Mouse (Mus musculus) midbrain, embryonic 12.5 days (tissue): Measurements from ENCODE around the gene Dip2a. TPM values are rescaled to one million over a fixed set of nuclear protein-coding genes. Genes with fewer than 3 reads are reported as not detected.

Experiments
- ATAC-seq: fragments of 200-750 bp; cut with Nextera tagmentation; 2 replicates; pipeline ENCODE4 v1.8.0; 2017; ENCODE audit warnings: low read depth, moderate TSS enrichment, moderate library complexity; ENCODE audit not compliant: low FRiP score
- H3K27ac ChIP-seq: fragments of 300-500 bp; sonication (generic); replicated peaks from 2 replicates; pipeline ENCODE4 v1.5.1; 2016; ENCODE audit warnings: mild to moderate bottlenecking
- H3K27me3 ChIP-seq: fragments of 300-500 bp; sonication (generic); 2 replicates; pipeline ENCODE4 v1.6.1; 2016; ENCODE audit warnings: mild to moderate bottlenecking
- H3K36me3 ChIP-seq: fragments of 300-500 bp; sonication (generic); 2 replicates; pipeline ENCODE4 v1.6.1; 2016
- H3K4me1 ChIP-seq: fragments of 300-500 bp; sonication (generic); 2 replicates; pipeline ENCODE4 v1.6.1; 2016
- H3K4me2 ChIP-seq: fragments of 300-500 bp; sonication (generic); replicated peaks from 2 replicates; pipeline ENCODE4 v1.6.1; 2016; ENCODE audit warnings: mild to moderate bottlenecking, moderate library complexity
- H3K4me3 ChIP-seq: fragments of 300-500 bp; sonication (generic); 2 replicates; pipeline ENCODE4 v1.5.1; 2016; ENCODE audit warnings: mild to moderate bottlenecking
- H3K9ac ChIP-seq: fragments of 300-500 bp; sonication (generic); replicated peaks from 2 replicates; pipeline ENCODE4 v1.6.1; 2016; ENCODE audit warnings: mild to moderate bottlenecking, moderate library complexity
- H3K9me3 ChIP-seq: fragments of 300-500 bp; sonication (generic); 2 replicates; pipeline ENCODE4 v1.6.1; 2016; ENCODE audit warnings: mild to moderate bottlenecking
- WGBS: fragments of 180-500 bp; shearing (Covaris S2); methylation state at CpG from one replicate; pipeline ENCODE4 v1.1.7; 2016; 5-methylcytosine and 5-hydroxymethylcytosine counted together
- polyA plus RNA-seq: library from polyadenylated mRNA; unstranded; fragments of >200 nt; fragmentation: Nextera tagmentation; extraction: Ambion mirVana; gene quantifications from 2 replicates; pipeline ENCODE4 v1.2.1, GENCODE M21; 2016

Gene Dip2a
- polyA plus RNA-seq, 1 experiment from 2014 or later = 15.6 TPM

GRCm38 (mm10) chr10:76257719-76258390 is 87.2 kb downstream of the Dip2a start:
- WGBS = 87% methylated on average over 12 of the region's 12 CpGs
- Histone ChIP-seq H3K27ac (no peak overlapping the region), H3K27me3 (no peaks in the 10 kb centered on the region), H3K36me3 (no peaks in the 10 kb centered on the region), H3K9me3 (no peaks in the 10 kb centered on the region), H3K9ac (no peak overlapping the region), H3K4me1 (peaks cover 5% of the 10 kb centered on the region; the same call in 1 of the 2 replicates), H3K4me2 (no peak overlapping the region), H3K4me3 (no peak overlapping the region)
- no peak for ATAC-seq

- 94% methylated on average over 7 of the region's 7 CpGs for WGBS
- no peak overlapping the region for H3K4me3 ChIP-seq
These were observed 87.9 kb downstream of the Dip2a start for GRCm38 (mm10) chr10:76257231-76257630.

GRCm38 (mm10) chr10:76255617-76256016 is 89.5 kb downstream of the Dip2a start:
- H3K27ac ChIP-seq = no peak overlapping the region
- no peaks in the 10 kb centered on the region for H3K9me3 ChIP-seq
- H3K27me3 ChIP-seq = no peaks in the 10 kb centered on the region
- 73% methylated on average over 6 of the region's 6 CpGs for WGBS
- no peaks in the 10 kb centered on the region for H3K36me3 ChIP-seq
- ATAC-seq = no peak
- H3K4me3 ChIP-seq = no peak overlapping the region
- H3K4me2 ChIP-seq = no peak overlapping the region
- no peak overlapping the region for H3K9ac ChIP-seq
- H3K4me1 ChIP-seq = peaks cover 5% of the 10 kb centered on the region; the same call in 1 of the 2 replicates

More at GRCm38 (mm10) chr10:76257231-76257630, 87.9 kb downstream of the Dip2a start:
- H3K27me3 ChIP-seq = no peaks in the 10 kb centered on the region
- no peaks in the 10 kb centered on the region for H3K9me3 ChIP-seq
- no peak overlapping the region for H3K27ac ChIP-seq
- ATAC-seq = no peak
- H3K9ac ChIP-seq = no peak overlapping the region
- peaks cover 5% of the 10 kb centered on the region; the same call in 1 of the 2 replicates for H3K4me1 ChIP-seq
- H3K4me2 ChIP-seq = no peak overlapping the region
- no peaks in the 10 kb centered on the region for H3K36me3 ChIP-seq

DNA sequence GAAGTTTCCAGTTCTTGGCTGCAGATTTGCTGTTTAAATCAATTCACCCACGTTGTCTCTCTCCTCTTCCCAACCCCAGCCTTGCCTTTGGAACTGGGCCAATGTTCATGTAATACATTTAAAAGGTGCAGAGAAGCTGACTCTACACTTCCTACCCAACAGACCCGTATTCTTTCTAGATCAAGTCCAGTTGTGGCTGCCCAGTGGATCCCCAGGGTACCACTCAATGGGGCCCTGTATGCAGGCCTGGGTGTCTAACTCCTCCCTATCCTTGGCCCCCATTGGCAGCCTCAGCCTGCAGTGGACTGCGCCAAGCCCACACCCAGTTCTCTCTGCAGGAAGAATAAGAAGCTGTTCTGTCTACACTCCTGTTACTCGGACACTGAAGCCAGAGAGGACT is 91.6 kb downstream of the Dip2a start, which contains the start of gene S100b:
Gene S100b (plus strand): TSS at position 318 of the 400 bp plus-strand sequence.
- H3K9ac ChIP-seq = no peak within 1 kb of the TSS
- WGBS = 75% methylated on average over 4 of the region's 4 CpGs
- no peak for ATAC-seq

DNA sequence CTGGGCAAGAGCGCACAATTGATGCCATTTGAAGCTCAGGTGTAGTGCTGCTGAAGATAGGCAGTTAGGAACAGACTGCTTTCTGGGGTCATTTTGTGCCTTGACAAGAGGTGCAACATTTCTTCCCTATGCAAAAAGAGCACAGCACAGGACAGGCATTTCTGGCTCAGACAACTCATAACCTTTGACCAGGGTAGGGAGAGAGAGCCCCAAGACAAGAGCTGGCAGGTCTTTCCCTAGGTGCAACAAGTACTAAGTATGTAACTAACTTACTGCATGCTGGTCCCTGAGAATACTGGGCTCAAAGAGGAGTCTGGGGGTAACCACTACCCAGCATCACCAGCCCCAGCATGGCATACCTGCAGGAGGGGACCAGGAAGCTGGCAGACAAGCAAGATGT is 92.0 kb downstream of the Dip2a start:
- H3K9ac ChIP-seq = no peak overlapping the region
- ATAC-seq = no peak

More for the DNA sequence above, 91.6 kb downstream of the Dip2a start, which contains the start of gene S100b:
- H3K36me3 ChIP-seq = no peaks in the 10 kb centered on the region
- H3K4me3 ChIP-seq = no peak within 1 kb of the TSS
- no peaks in the 10 kb centered on the region for H3K27me3 ChIP-seq
- H3K27ac ChIP-seq = no peak within 1 kb of the TSS
- H3K9me3 ChIP-seq = no peaks in the 10 kb centered on the region
- H3K4me1 ChIP-seq = no peaks in the 10 kb centered on the region
- H3K4me2 ChIP-seq = no peak within 1 kb of the TSS

DNA sequence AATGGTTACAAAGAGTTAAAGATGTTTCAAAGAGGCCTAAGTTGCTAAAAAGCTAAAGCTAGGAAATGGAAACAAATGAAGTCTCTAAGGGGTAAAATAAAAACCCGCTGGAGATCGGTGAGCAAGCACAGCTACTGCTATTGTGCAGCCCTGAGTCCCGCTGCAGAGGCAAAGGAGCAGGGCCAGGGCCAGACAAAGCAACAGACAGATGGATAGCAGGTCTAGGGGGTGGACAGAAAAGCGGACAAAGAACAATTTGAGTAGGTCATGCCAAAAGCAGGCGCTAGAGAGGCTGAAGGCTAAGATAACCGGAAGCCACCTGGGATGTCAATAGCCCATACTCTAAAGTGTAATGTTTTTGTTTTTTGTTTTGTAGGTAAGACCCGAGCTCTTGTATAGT is 94.2 kb downstream of the Dip2a start:
- H3K27ac ChIP-seq = no peak overlapping the region; the same call in 1 of the 2 replicates
- no peak for ATAC-seq
- H3K4me1 ChIP-seq = 0 out of 2 replicates have a peak, but pooled peaks cover 5% of the 10 kb centered on the region
- no peaks in the 10 kb centered on the region for H3K27me3 ChIP-seq
- WGBS = 76% methylated on average over 7 of the region's 7 CpGs
- no peaks in the 10 kb centered on the region for H3K9me3 ChIP-seq
- no peak overlapping the region for H3K9ac ChIP-seq
- H3K36me3 ChIP-seq = no peaks in the 10 kb centered on the region
- no peak overlapping the region for H3K4me3 ChIP-seq
- H3K4me2 ChIP-seq = no peak overlapping the region

More for the DNA sequence above, 92.0 kb downstream of the Dip2a start:
- Histone ChIP-seq H3K4me2 (no peak overlapping the region), H3K9me3 (no peaks in the 10 kb centered on the region), H3K4me1 (0 out of 2 replicates have a peak, but pooled peaks cover 1% of the 10 kb centered on the region), H3K27me3 (no peaks in the 10 kb centered on the region), H3K4me3 (no peak overlapping the region), H3K36me3 (no peaks in the 10 kb centered on the region), H3K27ac (no peak overlapping the region)
- 97% methylated on average over 1 of the region's 1 CpGs for WGBS

DNA sequence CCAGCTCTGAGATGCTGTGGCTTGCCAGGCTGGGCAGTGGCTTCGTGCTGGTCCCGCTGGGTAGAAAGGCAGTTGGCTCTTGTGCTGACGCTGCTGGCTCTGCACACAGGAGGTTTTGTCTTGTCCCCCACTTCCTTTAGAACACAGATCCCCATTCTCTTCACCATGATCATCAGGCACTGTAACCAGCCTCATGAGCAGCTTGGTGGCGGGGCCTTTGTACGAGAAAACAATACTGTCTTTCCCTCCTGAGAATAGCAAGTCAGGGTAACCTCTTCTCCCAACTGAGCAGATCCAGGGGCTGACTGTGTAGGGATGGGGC is 96.5 kb downstream of the Dip2a start:
- no peaks in the 10 kb centered on the region for H3K27me3 ChIP-seq
- ATAC-seq = no peak
- no peak overlapping the region for H3K9ac ChIP-seq
- 0 out of 2 replicates have a peak, but pooled peaks cover 5% of the 10 kb centered on the region for H3K4me1 ChIP-seq
- no peaks in the 10 kb centered on the region for H3K36me3 ChIP-seq
- no peaks in the 10 kb centered on the region for H3K9me3 ChIP-seq
- no peak overlapping the region for H3K27ac ChIP-seq
- no peak overlapping the region for H3K4me2 ChIP-seq
- 78% methylated on average over 5 of the region's 5 CpGs for WGBS
- H3K4me3 ChIP-seq = no peak overlapping the region

DNA sequence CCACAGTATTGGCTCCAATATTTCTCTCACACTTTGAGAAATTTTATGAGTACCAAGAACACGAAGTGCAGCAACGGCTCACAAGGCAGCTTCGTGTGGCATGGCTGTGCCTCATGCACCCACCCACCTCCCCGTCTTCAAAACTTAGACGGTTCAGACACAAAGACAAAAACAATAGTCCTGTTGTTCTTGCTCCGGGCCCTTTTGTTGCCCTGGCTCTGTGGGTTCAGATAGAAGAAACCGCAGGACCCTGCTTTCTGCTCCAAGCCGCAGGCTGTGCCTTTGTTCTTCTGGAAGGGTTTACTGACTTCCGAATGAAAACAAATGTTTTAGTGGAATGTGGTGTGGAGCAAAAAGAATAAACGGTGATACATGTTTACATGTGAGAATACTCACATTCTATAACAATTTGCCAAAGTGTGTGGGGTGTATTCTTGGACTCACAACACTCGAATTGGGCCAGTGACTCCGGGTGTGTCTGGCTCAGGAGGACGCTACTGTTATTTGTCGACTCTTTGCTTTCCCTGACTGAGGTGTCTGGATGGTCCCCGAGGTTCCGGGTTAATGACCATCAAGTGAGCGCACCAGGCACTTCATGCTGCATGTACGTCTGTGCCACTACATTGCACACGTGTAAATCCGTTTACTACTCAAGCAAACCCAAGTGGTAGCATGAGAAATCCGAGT is 97.0 kb downstream of the Dip2a start:
- Histone ChIP-seq H3K9ac (no peak overlapping the region), H3K27me3 (no peaks in the 10 kb centered on the region), H3K4me3 (no peak overlapping the region), H3K4me2 (no peak overlapping the region), H3K27ac (no peak overlapping the region), H3K4me1 (0 out of 2 replicates have a peak, but pooled peaks cover 5% of the 10 kb centered on the region), H3K9me3 (no peaks in the 10 kb centered on the region), H3K36me3 (no peaks in the 10 kb centered on the region)
- ATAC-seq = no peak
- 36% methylated on average over 21 of the region's 21 CpGs for WGBS

GRCm38 (mm10) chr10:76246601-76247000 is 98.5 kb downstream of the Dip2a start:
- Histone ChIP-seq H3K9ac (no peak overlapping the region), H3K36me3 (no peaks in the 10 kb centered on the region), H3K27ac (no peak overlapping the region), H3K4me3 (no peak overlapping the region), H3K9me3 (no peaks in the 10 kb centered on the region), H3K27me3 (no peaks in the 10 kb centered on the region), H3K4me1 (0 out of 2 replicates have a peak, but pooled peaks cover 5% of the 10 kb centered on the region), H3K4me2 (no peak overlapping the region)
- no peak for ATAC-seq
- WGBS = 56% methylated on average over 4 of the region's 4 CpGs

DNA sequence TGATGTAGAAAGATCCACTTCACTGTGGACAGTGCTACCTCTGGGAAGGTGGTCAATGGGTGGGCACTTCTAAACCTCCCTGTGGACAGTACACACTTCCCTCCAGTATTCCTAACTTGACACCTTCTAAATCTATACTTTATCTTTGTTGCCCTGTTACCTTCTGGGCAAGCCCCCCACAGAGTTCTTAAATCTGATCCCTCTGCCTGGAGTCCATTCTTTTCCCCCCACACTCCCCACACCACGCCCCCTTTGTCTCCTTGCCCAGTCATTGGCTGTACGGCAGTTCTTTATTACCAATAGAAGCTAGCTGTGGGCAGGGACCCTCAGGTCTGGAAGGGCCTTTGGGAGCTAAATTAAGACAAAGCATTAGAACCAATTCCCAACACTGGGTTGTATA is 100.0 kb downstream of the Dip2a start:
- no peak overlapping the region for H3K4me3 ChIP-seq
- H3K4me2 ChIP-seq = no peak overlapping the region
- H3K27me3 ChIP-seq = no peaks in the 10 kb centered on the region
- no peak for ATAC-seq
- 74% methylated on average over 2 of the region's 2 CpGs for WGBS
- 0 out of 2 replicates have a peak, but pooled peaks cover 5% of the 10 kb centered on the region for H3K4me1 ChIP-seq
- H3K36me3 ChIP-seq = no peaks in the 10 kb centered on the region
- no peaks in the 10 kb centered on the region for H3K9me3 ChIP-seq
- no peak overlapping the region for H3K27ac ChIP-seq
- no peak overlapping the region for H3K9ac ChIP-seq

DNA sequence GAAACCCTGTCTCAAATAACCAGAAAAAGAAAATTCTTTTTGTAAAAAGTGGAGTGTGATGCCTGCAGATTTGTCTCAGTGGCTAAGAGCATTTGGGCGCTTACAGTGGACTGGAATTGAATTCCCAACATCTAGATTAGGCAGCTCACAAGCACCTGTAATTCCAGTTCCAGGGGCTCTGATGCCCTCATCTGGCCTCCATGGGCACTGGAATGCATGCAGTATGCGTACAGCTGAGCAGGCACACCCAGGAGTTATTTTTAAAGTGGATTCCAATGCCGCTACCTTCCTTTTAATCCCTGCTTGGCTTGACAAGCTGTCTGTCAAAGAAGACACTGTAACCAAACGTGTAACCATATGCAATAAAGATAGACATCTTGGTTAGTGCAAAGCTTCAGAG is 105.7 kb downstream of the Dip2a start:
- no peak for ATAC-seq
- Histone ChIP-seq H3K4me3 (no peak overlapping the region), H3K27ac (no peak overlapping the region), H3K9me3 (no peaks in the 10 kb centered on the region), H3K4me2 (no peak overlapping the region), H3K27me3 (peaks cover 12% of the 10 kb centered on the region; the same call in 1 of the 2 replicates), H3K36me3 (no peaks in the 10 kb centered on the region), H3K4me1 (peaks cover 20% of the 10 kb centered on the region), H3K9ac (no peak overlapping the region)
- WGBS = 74% methylated on average over 4 of the region's 4 CpGs
